Mouse (Mus musculus): ENCODE measurements at regions not wholly inside any gene's neighbourhood (a gene's known extent, or its start where the extent isn't known, plus 50 kb on each side); places are given as distances from the start of the nearest gene placed in this dataset.

DNA sequence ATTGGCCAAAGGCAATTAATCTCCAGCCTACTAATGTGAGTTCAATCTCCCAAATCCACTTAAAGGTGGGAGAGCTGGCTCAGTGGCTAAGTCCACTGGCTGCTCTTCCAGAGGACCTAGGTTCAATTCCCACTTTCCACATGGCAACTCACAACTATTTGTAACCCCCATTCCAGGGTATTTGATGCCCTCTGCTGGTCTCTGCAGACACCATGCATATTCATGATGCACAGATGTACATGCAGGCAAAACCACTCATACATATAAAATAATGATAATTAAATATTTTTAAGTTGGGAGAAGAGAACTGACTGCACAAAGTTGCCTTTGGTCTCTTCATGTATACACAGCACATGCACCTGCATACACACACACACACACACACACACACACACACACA lies 60.4 kb upstream of the Zdhhc13 start:
- DNase-seq (ENCODE audit: low read depth), result peak; percentile 6
